Mouse (Mus musculus) macrophage (primary cell): ENCODE results near the gene Rep15. TPM values are rescaled to one million over a fixed set of nuclear protein-coding genes. Genes with fewer than 3 reads are reported as not detected.

Experiments
- H3K27ac ChIP-seq: fragments of 350-480 bp; formaldehyde crosslinking; 2 replicates; pipeline ENCODE4 v1.9.0; 2021
- H3K36me3 ChIP-seq: fragments of 350-480 bp; formaldehyde crosslinking; 2 replicates; pipeline ENCODE4 v1.9.0; 2021; ENCODE audit errors: inconsistent target
- H3K4me3 ChIP-seq: fragments of 350-480 bp; formaldehyde crosslinking; 2 replicates; pipeline ENCODE4 v1.9.0; 2021; ENCODE audit errors: inconsistent target
- H3K79me2 ChIP-seq: fragments of 350-480 bp; formaldehyde crosslinking; 2 replicates; pipeline ENCODE4 v1.9.0; 2021; ENCODE audit errors: inconsistent target
- WGBS: methylation state at CpG from one replicate; pipeline ENCODE4 v1.1.7; 2026; ENCODE audit warnings: inconsistent platforms; ENCODE audit not compliant: missing documents; 5-methylcytosine and 5-hydroxymethylcytosine counted together
- polyA plus RNA-seq: library from polyadenylated mRNA; stranded (reverse); fragments of 250-400 nt; gene quantifications from 3 replicates; pipeline ENCODE4 v1.2.4, GENCODE M21; 2018; ENCODE audit warnings: inconsistent platforms
- total RNA-seq, 78 experiments: library from RNA; depleted of rRNA; stranded (reverse); fragments of 250-400 nt; gene quantifications; 1 replicate in 9 of 78; 2 replicates in 24 of 78; 3 replicates in 43 of 78; 4 replicates in 2 of 78; pipeline ENCODE4 v1.2.4; 2018; ENCODE audit warnings: inconsistent platforms in 56 of 78

Rep15 gene
- 10 to 100 TPM in 4 of 26 experiments, 1 to 10 TPM in 22; 1.2 to 31.5 (median 3.2) TPM for total RNA-seq (2018; cell fraction: chromatin; rRNA removed)
- total RNA-seq (2018; cell fraction: cytosol; rRNA removed), result under 1 TPM in 25 of 26 experiments, not detected in 1; 0.09 to 0.76 (median 0.17) TPM
- 10 to 100 TPM in 3 of 26 experiments, 1 to 10 TPM in 20, under 1 TPM in 3; 0.72 to 17.4 (median 2.0) TPM for total RNA-seq (2018; cell fraction: nucleus; rRNA removed)
- 0.16 to 0.20 TPM (median 0.18 TPM) in 3 replicates for polyA plus RNA-seq

- WGBS, result 83% methylated on average over 13 of the region's 13 CpGs
- Histone ChIP-seq H3K4me3 (no peak within 1 kb of the TSS), H3K27ac (no peak within 1 kb of the TSS), H3K36me3 (peaks cover 15% of the 10 kb centered on the region; the same call in 1 of the 2 replicates), H3K79me2 (no peaks in the 10 kb centered on the region)
Measured at GRCm38 (mm10) chr6:147032303-147032925, at the start of gene Rep15. TSS of gene Rep15 (plus strand) at chr6:147032584.

GRCm38 (mm10) chr6:146984569-146984968 lies 47.8 kb upstream of the Rep15 start:
- no peak overlapping the region for H3K4me3 ChIP-seq
- 85% methylated on average over 3 of the region's 3 CpGs for WGBS

GRCm38 (mm10) chr6:146994236-146994635 lies 38.1 kb upstream of the Rep15 start:
- Histone ChIP-seq H3K4me3 (no peak overlapping the region), H3K27ac (no peak overlapping the region), H3K79me2 (no peaks in the 10 kb centered on the region), H3K36me3 (peaks cover 4% of the 10 kb centered on the region; the same call in 1 of the 2 replicates)
- WGBS, result 41% methylated on average over 5 of the region's 5 CpGs

More at GRCm38 (mm10) chr6:146984569-146984968, 47.8 kb upstream of the Rep15 start:
- no peaks in the 10 kb centered on the region for H3K79me2 ChIP-seq
- H3K36me3 ChIP-seq, result no peaks in the 10 kb centered on the region
- no peak overlapping the region for H3K27ac ChIP-seq

- Histone ChIP-seq H3K36me3 (peaks cover 9% of the 10 kb centered on the region; the same call in 1 of the 2 replicates), H3K4me3 (no peak overlapping the region), H3K27ac (no peak overlapping the region), H3K79me2 (no peaks in the 10 kb centered on the region)
- WGBS, result 100% methylated on average over 2 of the region's 2 CpGs
Measured at GRCm38 (mm10) chr6:146995391-146995790, 37.0 kb upstream of the Rep15 start.

GRCm38 (mm10) chr6:146995878-146996277 lies 36.5 kb upstream of the Rep15 start:
- Histone ChIP-seq H3K4me3 (no peak overlapping the region), H3K36me3 (peaks cover 9% of the 10 kb centered on the region; the same call in 1 of the 2 replicates)
- 94% methylated on average over 6 of the region's 6 CpGs for WGBS

GRCm38 (mm10) chr6:146997006-146997405 lies 35.4 kb upstream of the Rep15 start:
- peaks cover 11% of the 10 kb centered on the region; the same call in 1 of the 2 replicates for H3K36me3 ChIP-seq
- no peak overlapping the region for H3K27ac ChIP-seq
- H3K4me3 ChIP-seq, result no peak overlapping the region
- whole genome bisulfite sequencing, result 93% methylated on average over 6 of the region's 6 CpGs
- no peaks in the 10 kb centered on the region for H3K79me2 ChIP-seq

More at GRCm38 (mm10) chr6:146995878-146996277, 36.5 kb upstream of the Rep15 start:
- H3K79me2 ChIP-seq, result no peaks in the 10 kb centered on the region
- no peak overlapping the region for H3K27ac ChIP-seq

- Histone ChIP-seq H3K27ac (no peak overlapping the region), H3K36me3 (peaks cover 12% of the 10 kb centered on the region; the same call in 1 of the 2 replicates), H3K79me2 (no peaks in the 10 kb centered on the region), H3K4me3 (no peak overlapping the region)
- 93% methylated on average over 4 of the region's 4 CpGs for WGBS
Measured at GRCm38 (mm10) chr6:146998710-146999109, 33.7 kb upstream of the Rep15 start.

GRCm38 (mm10) chr6:146999302-146999701 lies 33.1 kb upstream of the Rep15 start:
- WGBS, result 80% methylated on average over 9 of the region's 9 CpGs
- Histone ChIP-seq H3K79me2 (no peaks in the 10 kb centered on the region), H3K36me3 (0 out of 2 replicates have a peak, but pooled peaks cover 12% of the 10 kb centered on the region), H3K4me3 (no peak overlapping the region), H3K27ac (no peak overlapping the region)

GRCm38 (mm10) chr6:146999755-147000154 lies 32.6 kb upstream of the Rep15 start:
- 90% methylated on average over 2 of the region's 2 CpGs for WGBS
- Histone ChIP-seq H3K27ac (no peak overlapping the region), H3K4me3 (no peak overlapping the region), H3K79me2 (no peaks in the 10 kb centered on the region), H3K36me3 (0 out of 2 replicates have a peak, but pooled peaks cover 12% of the 10 kb centered on the region)

GRCm38 (mm10) chr6:147008148-147008547 lies 24.2 kb upstream of the Rep15 start:
- H3K4me3 ChIP-seq, result no peak overlapping the region
- peaks cover 12% of the 10 kb centered on the region; the same call in 1 of the 2 replicates for H3K36me3 ChIP-seq
- 87% methylated on average over 3 of the region's 3 CpGs for WGBS

GRCm38 (mm10) chr6:147010358-147010757 lies 22.0 kb upstream of the Rep15 start:
- 79% methylated on average over 6 of the region's 6 CpGs for WGBS
- H3K36me3 ChIP-seq, result peaks cover 12% of the 10 kb centered on the region; the same call in 1 of the 2 replicates

More at GRCm38 (mm10) chr6:147008148-147008547, 24.2 kb upstream of the Rep15 start:
- no peak overlapping the region for H3K27ac ChIP-seq
- no peaks in the 10 kb centered on the region for H3K79me2 ChIP-seq

GRCm38 (mm10) chr6:147010811-147011520 lies 21.4 kb upstream of the Rep15 start:
- H3K27ac ChIP-seq, result no peak overlapping the region
- 96% methylated on average over 14 of the region's 15 CpGs for WGBS
- no peak overlapping the region for H3K4me3 ChIP-seq
- peaks cover 12% of the 10 kb centered on the region; the same call in 1 of the 2 replicates for H3K36me3 ChIP-seq
- no peaks in the 10 kb centered on the region for H3K79me2 ChIP-seq

More at GRCm38 (mm10) chr6:147010358-147010757, 22.0 kb upstream of the Rep15 start:
- H3K27ac ChIP-seq, result no peak overlapping the region
- no peak overlapping the region for H3K4me3 ChIP-seq
- H3K79me2 ChIP-seq, result no peaks in the 10 kb centered on the region

- 72% methylated on average over 6 of the region's 6 CpGs for WGBS
- Histone ChIP-seq H3K36me3 (peaks cover 10% of the 10 kb centered on the region; the same call in 1 of the 2 replicates), H3K4me3 (no peak overlapping the region), H3K27ac (no peak overlapping the region), H3K79me2 (no peaks in the 10 kb centered on the region)
Measured at GRCm38 (mm10) chr6:147011555-147011954, 20.8 kb upstream of the Rep15 start.

- no peak overlapping the region for H3K4me3 ChIP-seq
- no peaks in the 10 kb centered on the region for H3K79me2 ChIP-seq
- peaks cover 10% of the 10 kb centered on the region; the same call in 1 of the 2 replicates for H3K36me3 ChIP-seq
- no peak overlapping the region for H3K27ac ChIP-seq
- WGBS, result 94% methylated on average over 6 of the region's 6 CpGs
Measured at GRCm38 (mm10) chr6:147011977-147012376, 20.4 kb upstream of the Rep15 start.
